Mouse (Mus musculus) CD8-positive naive resting alpha-beta T cell, adult 57 days (primary cell): ENCODE data around the gene Ets1. TPM values are rescaled to one million over a fixed set of nuclear protein-coding genes. Genes with fewer than 3 reads are reported as not detected.

ENCODE experiments used
- total RNA-seq: library from RNA; stranded (reverse); gene quantifications from one replicate; pipeline ENCODE4 v1.2.4, GENCODE M21; 2023

The Ets1 gene
- 742 TPM for total RNA-seq

DNA sequence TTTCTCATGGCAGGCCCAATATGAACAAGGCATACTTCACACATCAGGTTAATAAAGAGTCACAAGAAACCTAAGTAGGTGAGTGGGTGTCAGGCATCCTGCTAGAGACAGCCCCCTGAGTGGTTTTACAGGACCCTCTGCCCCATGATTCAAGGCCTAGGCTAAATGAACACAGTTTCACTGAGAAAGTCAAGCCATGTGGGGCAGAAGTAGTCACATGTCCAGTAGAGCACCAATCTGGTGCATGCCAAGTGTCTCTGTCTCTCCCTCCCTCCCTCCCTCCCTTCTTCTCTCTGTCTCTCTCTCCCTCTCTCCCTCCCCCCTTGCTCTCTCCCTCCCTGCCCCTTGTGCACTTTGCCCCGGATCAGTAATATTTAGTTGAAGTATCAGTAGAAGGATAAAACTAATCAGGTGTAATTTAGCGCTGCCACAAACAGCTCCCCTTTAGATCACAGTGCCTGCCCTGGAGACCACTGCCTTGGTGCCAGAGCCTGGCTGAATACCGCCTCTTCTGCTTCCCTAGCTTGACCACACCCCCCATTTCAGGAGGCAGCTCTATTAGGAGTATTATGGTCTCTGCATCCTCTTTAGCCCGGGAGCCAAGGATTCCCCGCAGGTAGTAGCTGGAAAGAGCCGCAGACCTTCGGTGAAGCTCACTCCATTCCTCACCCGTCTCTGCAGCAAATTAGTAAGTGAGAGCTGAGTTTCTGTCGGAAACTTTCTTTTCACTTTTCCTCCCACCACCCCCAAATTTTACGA lies at the start of gene Ets1:
Ets1 (plus strand) TSS at position 595 of the 759 bp plus-strand sequence.

Other genes starting within 250 kb of the Ets1 start
- gene Fli1, start 93.4 kb upstream of the Ets1 start, total RNA-seq, result 106 TPM